Mouse (Mus musculus): Measurements from ENCODE around the gene Ehbp1l1. TPM values are rescaled to one million over a fixed set of nuclear protein-coding genes. Genes with fewer than 3 reads are reported as not detected.

The Ehbp1l1 gene
- polyA plus RNA-seq, 1 experiment: 61.8 TPM

DNA sequence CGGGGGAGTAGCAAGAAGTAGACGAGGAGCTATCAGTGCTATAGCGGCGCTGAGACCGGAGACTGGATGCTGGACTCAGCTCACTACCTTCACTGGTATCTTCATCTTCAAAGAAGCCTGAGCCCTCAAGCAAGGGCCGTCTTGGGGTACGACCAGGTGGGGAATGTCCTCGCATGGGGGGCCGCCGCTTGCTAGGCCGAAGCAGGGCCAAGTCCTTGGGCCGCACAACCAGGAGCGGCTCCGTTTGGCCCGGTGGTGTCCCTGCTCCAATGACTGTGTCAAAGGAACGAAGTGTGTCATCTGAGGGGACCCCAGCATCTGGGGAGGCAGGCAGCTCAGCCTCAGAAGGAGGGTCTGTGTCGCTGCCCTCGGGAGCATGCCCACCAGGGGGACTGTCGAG is 40.7 kb downstream of the Ehbp1l1 start:
- 97% methylated on average over 19 of the region's 19 CpGs for WGBS
- H3K27me3 ChIP-seq (ENCODE audit: control insufficient read depth, insufficient read depth, low read length): no peaks in the 10 kb centered on the region
- peaks cover 49% of the 10 kb centered on the region for H3K36me3 ChIP-seq (ENCODE audit: control insufficient read depth, insufficient read depth, low read length)
- no peak overlapping the region for H3K4me3 ChIP-seq (ENCODE audit: control insufficient read depth, insufficient read depth, low read length)
- peaks cover 14% of the 10 kb centered on the region for H3K4me1 ChIP-seq (replicated peaks; ENCODE audit: control insufficient read depth, insufficient read depth, low read length)
- no peak overlapping the region for H3K27ac ChIP-seq (ENCODE audit: control insufficient read depth, insufficient read depth, low read length)
- DNase-seq: no peak
- TF ChIP-seq CTCF (IDR thresholded peaks at IDR 0.05; ENCODE audit: borderline replicate concordance, control insufficient read depth, extremely low read depth, insufficient read depth, low read length, poor library complexity): no peak
- TF ChIP-seq POLR2A (IDR thresholded peaks at IDR 0.05; ENCODE audit: control insufficient read depth, extremely low read depth, insufficient read depth, low read length, poor library complexity): no peak

DNA sequence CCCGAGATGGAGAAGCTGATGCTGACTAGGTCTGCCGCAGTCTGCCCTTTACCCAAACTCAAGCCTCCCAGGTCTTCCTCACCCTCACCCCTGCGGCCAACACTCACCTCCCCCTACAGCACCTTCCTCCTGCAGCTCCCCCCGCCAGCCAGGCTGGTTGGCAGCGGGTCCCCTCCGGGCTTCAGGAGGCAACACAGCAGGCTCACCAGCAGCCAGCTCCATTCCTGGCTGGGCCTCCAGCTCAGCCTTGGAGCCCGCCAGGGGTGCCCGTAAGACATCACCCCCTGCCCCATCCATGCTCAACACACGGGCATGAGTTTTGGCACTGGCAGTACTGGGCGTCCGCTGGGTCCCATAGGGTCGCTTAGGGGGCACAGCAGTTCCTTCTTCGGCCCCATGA is 41.1 kb downstream of the Ehbp1l1 start:
- Histone ChIP-seq H3K27me3 (ENCODE audit: control insufficient read depth, insufficient read depth, low read length) (no peaks in the 10 kb centered on the region), H3K4me1 (replicated peaks; ENCODE audit: control insufficient read depth, insufficient read depth, low read length) (peaks cover 10% of the 10 kb centered on the region), H3K27ac (ENCODE audit: control insufficient read depth, insufficient read depth, low read length) (no peak overlapping the region), H3K4me3 (ENCODE audit: control insufficient read depth, insufficient read depth, low read length) (no peak overlapping the region), H3K36me3 (ENCODE audit: control insufficient read depth, insufficient read depth, low read length) (peaks cover 54% of the 10 kb centered on the region)
- TF ChIP-seq CTCF (IDR thresholded peaks at IDR 0.05; ENCODE audit: borderline replicate concordance, control insufficient read depth, extremely low read depth, insufficient read depth, low read length, poor library complexity) (no peak), POLR2A (IDR thresholded peaks at IDR 0.05; ENCODE audit: control insufficient read depth, extremely low read depth, insufficient read depth, low read length, poor library complexity) (no peak)
- WGBS: 98% methylated on average over 13 of the region's 13 CpGs
- no peak for DNase-seq

DNA sequence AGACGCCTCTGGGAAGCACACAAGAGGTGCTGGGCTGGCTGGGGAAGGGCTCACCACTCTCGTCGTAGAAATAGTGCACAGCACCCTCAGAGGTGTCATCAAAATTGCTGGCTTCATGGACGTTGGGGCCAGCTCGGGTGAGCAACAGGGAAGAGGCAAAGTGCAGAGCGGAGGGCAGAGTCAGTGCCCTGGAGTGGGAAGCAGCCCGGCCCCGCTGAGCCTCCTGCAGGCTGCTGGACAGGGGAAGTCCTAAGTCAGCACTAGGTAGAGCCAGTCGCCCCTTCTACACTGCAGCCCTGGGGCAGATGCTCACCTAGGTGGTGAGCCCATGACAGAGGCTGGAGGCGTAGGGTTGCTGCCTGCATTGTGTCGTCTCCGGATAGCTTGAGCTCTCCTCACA is 41.9 kb downstream of the Ehbp1l1 start:
- no peak for TF ChIP-seq CTCF (IDR thresholded peaks at IDR 0.05; ENCODE audit: borderline replicate concordance, control insufficient read depth, extremely low read depth, insufficient read depth, low read length, poor library complexity)
- TF ChIP-seq POLR2A (IDR thresholded peaks at IDR 0.05; ENCODE audit: control insufficient read depth, extremely low read depth, insufficient read depth, low read length, poor library complexity): no peak
- WGBS: 97% methylated on average over 12 of the region's 12 CpGs
- DNase-seq: no peak
- no peak overlapping the region for H3K4me3 ChIP-seq (ENCODE audit: control insufficient read depth, insufficient read depth, low read length)
- no peaks in the 10 kb centered on the region for H3K27me3 ChIP-seq (ENCODE audit: control insufficient read depth, insufficient read depth, low read length)
- no peak overlapping the region for H3K27ac ChIP-seq (ENCODE audit: control insufficient read depth, insufficient read depth, low read length)
- peaks cover 10% of the 10 kb centered on the region for H3K4me1 ChIP-seq (replicated peaks; ENCODE audit: control insufficient read depth, insufficient read depth, low read length)
- H3K36me3 ChIP-seq (ENCODE audit: control insufficient read depth, insufficient read depth, low read length): peaks cover 54% of the 10 kb centered on the region

DNA sequence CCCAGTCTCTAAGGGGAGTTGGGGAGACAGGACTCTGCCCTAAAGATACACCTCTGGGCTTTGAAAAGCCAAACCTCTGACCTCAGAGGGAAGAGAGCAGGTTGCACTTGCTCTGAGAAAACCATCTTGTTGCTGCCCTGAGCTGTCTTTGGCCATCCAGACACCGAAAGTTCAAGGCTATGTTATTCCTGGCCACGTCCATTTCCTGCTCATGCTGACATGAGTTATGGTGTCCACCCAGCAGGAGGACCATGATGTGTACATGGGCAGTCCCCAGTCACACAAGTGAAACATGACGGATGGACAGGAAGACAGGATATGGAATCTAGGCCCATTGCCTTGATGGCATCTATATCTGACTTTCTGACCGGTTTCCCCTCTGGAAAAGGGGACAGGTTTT is 45.7 kb downstream of the Ehbp1l1 start:
- H3K36me3 ChIP-seq (ENCODE audit: control insufficient read depth, insufficient read depth, low read length): peaks cover 68% of the 10 kb centered on the region
- no peak overlapping the region for H3K27ac ChIP-seq (ENCODE audit: control insufficient read depth, insufficient read depth, low read length)
- 94% methylated on average over 4 of the region's 4 CpGs for WGBS
- no peaks in the 10 kb centered on the region for H3K4me1 ChIP-seq (replicated peaks; ENCODE audit: control insufficient read depth, insufficient read depth, low read length)
- H3K27me3 ChIP-seq (ENCODE audit: control insufficient read depth, insufficient read depth, low read length): no peaks in the 10 kb centered on the region
- no peak for TF ChIP-seq CTCF (IDR thresholded peaks at IDR 0.05; ENCODE audit: borderline replicate concordance, control insufficient read depth, extremely low read depth, insufficient read depth, low read length, poor library complexity)
- no peak for TF ChIP-seq POLR2A (IDR thresholded peaks at IDR 0.05; ENCODE audit: control insufficient read depth, extremely low read depth, insufficient read depth, low read length, poor library complexity)
- no peak overlapping the region for H3K4me3 ChIP-seq (ENCODE audit: control insufficient read depth, insufficient read depth, low read length)
- no peak for DNase-seq

DNA sequence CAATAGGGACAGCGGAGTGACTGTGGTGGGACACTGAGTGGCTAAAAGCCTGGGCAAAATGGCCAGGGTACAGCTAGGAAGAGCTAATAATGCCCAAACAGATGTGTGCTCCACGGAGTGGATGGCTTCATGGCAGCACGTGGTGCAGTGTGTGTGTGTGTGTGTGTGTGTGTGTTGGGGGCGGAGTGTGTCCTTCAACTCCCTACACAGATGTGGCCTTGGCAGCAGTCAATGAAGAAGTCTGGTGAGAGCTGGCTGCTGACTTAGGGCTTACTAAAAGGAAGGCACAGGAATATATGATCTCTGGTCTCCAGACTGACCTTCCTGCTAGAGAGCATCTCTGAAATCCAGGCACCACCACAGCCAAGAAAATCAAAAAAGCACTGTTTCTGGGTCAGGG is 57.7 kb downstream of the Ehbp1l1 start:
- Histone ChIP-seq H3K36me3 (ENCODE audit: control insufficient read depth, insufficient read depth, low read length) (peaks cover 29% of the 10 kb centered on the region), H3K27ac (ENCODE audit: control insufficient read depth, insufficient read depth, low read length) (no peak overlapping the region), H3K27me3 (ENCODE audit: control insufficient read depth, insufficient read depth, low read length) (no peaks in the 10 kb centered on the region), H3K4me3 (ENCODE audit: control insufficient read depth, insufficient read depth, low read length) (no peak overlapping the region), H3K4me1 (replicated peaks; ENCODE audit: control insufficient read depth, insufficient read depth, low read length) (peaks cover 3% of the 10 kb centered on the region; the same call in 1 of the 2 replicates)
- TF ChIP-seq CTCF (IDR thresholded peaks at IDR 0.05; ENCODE audit: borderline replicate concordance, control insufficient read depth, extremely low read depth, insufficient read depth, low read length, poor library complexity): no peak
- TF ChIP-seq POLR2A (IDR thresholded peaks at IDR 0.05; ENCODE audit: control insufficient read depth, extremely low read depth, insufficient read depth, low read length, poor library complexity): no peak
- DNase-seq: no peak
- WGBS: over 99% methylated on average over 4 of the region's 4 CpGs

DNA sequence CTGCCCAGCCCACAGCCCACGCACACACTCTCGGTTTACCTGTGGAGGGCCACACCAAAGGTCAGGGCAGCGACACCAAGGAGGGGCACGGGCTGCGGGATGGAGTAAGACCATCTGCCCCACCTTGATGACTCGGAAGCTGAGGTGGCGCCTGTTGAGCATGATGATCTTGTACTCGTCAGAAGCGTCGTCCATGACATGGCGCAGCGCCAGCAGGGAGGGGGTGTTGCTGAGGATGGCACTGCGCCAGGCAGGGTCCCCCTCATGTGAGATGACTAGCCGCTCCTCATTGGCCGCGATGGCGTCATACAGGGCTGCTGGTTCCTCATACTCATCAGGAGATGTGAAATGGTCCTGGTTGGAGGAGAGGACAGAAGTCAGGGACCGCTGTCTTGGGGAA is 59.7 kb downstream of the Ehbp1l1 start:
- peaks cover 16% of the 10 kb centered on the region for H3K36me3 ChIP-seq (ENCODE audit: control insufficient read depth, insufficient read depth, low read length)
- H3K4me1 ChIP-seq (replicated peaks; ENCODE audit: control insufficient read depth, insufficient read depth, low read length): peaks cover 21% of the 10 kb centered on the region

DNA sequence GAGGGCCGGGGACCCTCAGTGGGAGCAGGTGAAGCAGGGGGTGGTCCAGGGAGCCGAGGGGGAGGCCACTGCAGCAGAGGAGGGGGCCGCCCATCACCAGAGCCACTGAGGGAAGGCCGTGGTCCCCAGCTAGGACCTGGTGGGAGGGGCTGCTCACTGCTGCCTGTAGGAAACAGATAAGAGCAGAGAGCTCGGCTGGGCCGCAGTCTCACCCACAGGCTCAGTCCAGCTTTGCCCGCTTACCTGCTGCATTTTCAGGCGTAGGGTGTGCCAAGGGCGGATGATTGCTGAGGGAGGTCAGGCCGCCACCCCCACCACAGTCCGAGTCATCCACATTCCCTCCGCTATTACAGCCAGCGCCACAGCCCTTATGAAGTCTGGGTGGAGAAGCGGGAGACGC is 60.7 kb downstream of the Ehbp1l1 start:
- H3K4me3 ChIP-seq (ENCODE audit: control insufficient read depth, insufficient read depth, low read length): no peak overlapping the region
- TF ChIP-seq POLR2A (IDR thresholded peaks at IDR 0.05; ENCODE audit: control insufficient read depth, extremely low read depth, insufficient read depth, low read length, poor library complexity) (no peak), CTCF (IDR thresholded peaks at IDR 0.05; ENCODE audit: borderline replicate concordance, control insufficient read depth, extremely low read depth, insufficient read depth, low read length, poor library complexity) (no peak)
- no peak overlapping the region for H3K27ac ChIP-seq (ENCODE audit: control insufficient read depth, insufficient read depth, low read length)
- DNase-seq: no peak
- H3K36me3 ChIP-seq (ENCODE audit: control insufficient read depth, insufficient read depth, low read length): peaks cover 12% of the 10 kb centered on the region
- 93% methylated on average over 15 of the region's 15 CpGs for WGBS
- H3K4me1 ChIP-seq (replicated peaks; ENCODE audit: control insufficient read depth, insufficient read depth, low read length): peaks cover 30% of the 10 kb centered on the region
- no peaks in the 10 kb centered on the region for H3K27me3 ChIP-seq (ENCODE audit: control insufficient read depth, insufficient read depth, low read length)

More for the DNA sequence above, 59.7 kb downstream of the Ehbp1l1 start:
- H3K4me3 ChIP-seq (ENCODE audit: control insufficient read depth, insufficient read depth, low read length): no peak overlapping the region
- DNase-seq: no peak
- WGBS: 95% methylated on average over 18 of the region's 18 CpGs
- no peaks in the 10 kb centered on the region for H3K27me3 ChIP-seq (ENCODE audit: control insufficient read depth, insufficient read depth, low read length)
- TF ChIP-seq CTCF (IDR thresholded peaks at IDR 0.05; ENCODE audit: borderline replicate concordance, control insufficient read depth, extremely low read depth, insufficient read depth, low read length, poor library complexity) (no peak), POLR2A (IDR thresholded peaks at IDR 0.05; ENCODE audit: control insufficient read depth, extremely low read depth, insufficient read depth, low read length, poor library complexity) (no peak)
- no peak overlapping the region for H3K27ac ChIP-seq (ENCODE audit: control insufficient read depth, insufficient read depth, low read length)
